Mouse (Mus musculus): Measurements from ENCODE around the gene Ltv1.

The Ltv1 gene

GRCm38 (mm10) chr10:13133850-13134249 is 59.1 kb downstream of the Ltv1 start:
- DNase-seq (ENCODE audit: extremely low spot score, low spot score) = no peak
